Mouse (Mus musculus) heart, postnatal 36 days (tissue): ENCODE measurements at regions not wholly inside any gene's neighbourhood (a gene's known extent, or its start where the extent isn't known, plus 50 kb on each side); places are given as distances from the start of the nearest gene placed in this dataset.

Experiments used
- DNase-seq, 2 experiments: peaks; one replicate each; pipeline ENCODE4 v3.0.0; 2021 to 2022
- intact Hi-C: fragments of 180-260 bp; cut with DNase I; formaldehyde crosslinking; loops from one replicate; pipeline ENCODE4 v1.15.1; 2025

DNA sequence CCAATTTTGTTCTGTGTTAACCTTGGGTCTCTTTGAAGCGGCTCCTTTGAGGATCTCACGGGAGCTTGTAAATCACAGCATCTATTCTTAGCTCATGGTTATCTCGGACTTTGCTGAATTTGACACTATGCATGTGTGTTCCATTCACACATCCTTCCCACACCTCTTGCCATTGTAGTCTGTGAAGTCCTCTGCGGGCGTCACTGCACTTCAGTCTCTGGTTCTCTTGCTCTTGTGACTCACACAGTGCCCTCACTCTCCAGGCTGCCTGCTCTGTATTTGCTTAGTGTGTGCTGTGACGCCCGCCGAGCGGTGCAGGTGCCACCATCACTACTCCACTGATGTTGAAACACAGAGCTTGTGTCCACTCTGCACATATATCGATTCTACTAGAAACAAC lies 1271.2 kb downstream of the Synb start:
- no peak for DNase-seq
- intact Hi-C loops: no loop called here

- intact Hi-C loops: no loop called here
- no peak for DNase-seq
Observed at GRCm38 (mm10) chr14:68021240-68021639, 1272.9 kb downstream of the Synb start.

DNA sequence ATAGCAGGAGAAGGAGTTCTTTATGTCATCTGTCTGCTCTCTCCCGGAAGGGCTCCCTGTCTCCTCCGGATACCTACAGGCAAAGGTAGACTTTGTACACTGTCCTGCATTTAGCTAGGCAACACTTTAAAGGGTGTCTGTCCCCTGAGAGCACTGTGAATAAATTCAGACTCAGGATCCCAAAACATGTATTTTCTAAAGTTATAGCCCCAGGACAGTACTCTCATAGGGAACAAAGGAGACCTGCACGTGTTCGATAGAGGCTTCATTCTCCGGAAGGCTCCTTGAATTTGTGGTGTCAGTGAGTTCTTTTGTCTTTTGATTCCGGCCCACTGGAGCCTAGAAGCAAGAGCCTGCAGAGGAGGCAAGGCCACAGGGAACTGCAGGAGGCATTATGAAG lies 1273.3 kb downstream of the Synb start:
- DNase-seq: no peak
- intact Hi-C loops: no loop called here

DNA sequence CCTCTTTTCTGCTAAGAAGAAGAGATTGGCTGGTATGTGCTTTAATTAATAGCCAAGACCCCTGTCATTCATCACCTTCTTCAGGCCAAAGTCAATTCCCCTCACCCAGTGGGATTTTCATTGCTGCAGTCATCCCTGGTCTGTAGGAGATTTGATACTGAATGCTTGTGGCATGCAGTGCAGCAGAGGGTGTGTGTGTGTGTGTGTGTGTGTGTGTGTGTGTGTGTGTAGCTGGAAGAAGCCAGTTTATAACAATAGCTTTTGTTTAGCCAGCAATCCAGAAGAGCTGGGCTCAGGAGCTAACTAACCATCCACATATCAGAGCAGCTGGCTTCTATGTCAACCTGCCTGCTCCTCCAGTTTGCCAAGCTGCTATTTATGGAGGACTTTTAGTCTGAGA lies 1275.4 kb downstream of the Synb start:
- DNase-seq: no peak
- intact Hi-C loops: no loop called here

GRCm38 (mm10) chr14:67996790-67997417 lies 1297.2 kb downstream of the Synb start:
- intact Hi-C loops: no loop called here
- no peak for DNase-seq

DNA sequence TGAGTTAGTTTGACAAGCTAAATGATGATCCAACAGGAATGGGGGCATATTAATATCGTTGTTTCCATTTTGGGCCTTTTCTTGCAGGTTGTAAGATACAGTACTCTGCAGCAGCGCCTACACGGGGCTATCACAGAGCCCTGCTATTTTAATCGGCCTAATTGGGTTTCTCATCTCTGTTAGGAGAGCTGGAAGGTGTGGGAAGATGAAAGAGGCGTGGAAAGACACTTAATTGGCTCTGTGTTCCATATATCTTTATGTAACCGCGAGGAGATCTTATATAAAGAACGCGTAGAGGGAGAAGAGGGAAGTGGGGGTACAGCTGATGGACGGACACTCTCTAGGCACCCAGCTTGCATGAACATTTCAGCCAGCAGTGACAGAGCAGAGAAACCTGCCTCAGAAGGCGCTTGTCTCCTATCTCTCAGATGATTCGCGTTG lies 1300.5 kb downstream of the Synb start:
- no peak for DNase-seq
- intact Hi-C loops: loop anchor here (1.0 to 5.0 kb wide), 4 partner anchors 59 to 499 kb away; no protein-coding TSS in a partner anchor

DNA sequence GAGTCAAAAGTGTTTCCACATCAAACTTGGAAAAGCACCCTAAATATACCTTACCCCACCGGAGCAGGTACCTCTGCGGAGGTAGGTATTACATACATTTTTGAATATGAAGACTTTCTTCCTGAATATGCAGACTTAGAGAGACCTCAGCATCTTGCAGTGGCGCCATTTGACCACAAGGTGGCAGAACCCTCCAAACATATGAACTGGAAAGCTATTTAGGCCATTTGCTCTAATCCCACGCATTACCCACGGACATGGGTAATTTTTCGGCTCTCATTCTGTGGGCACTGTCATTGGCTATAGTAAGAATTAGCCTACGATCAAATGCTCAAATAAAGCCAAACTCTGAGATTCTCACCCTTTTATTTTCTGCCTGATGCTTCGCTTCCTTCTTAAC lies 1301.0 kb downstream of the Synb start:
- intact Hi-C loops: loop anchor here (1.0 to 5.0 kb wide), 4 partner anchors 59 to 499 kb away; no protein-coding TSS in a partner anchor
- peak; percentile 50 to 71 for DNase-seq

GRCm38 (mm10) chr14:67992088-67992487 lies 1302.0 kb downstream of the Synb start:
- no peak for DNase-seq
- intact Hi-C loops: loop anchor here (5.0 kb wide), 3 partner anchors 60 to 500 kb away; no protein-coding TSS in a partner anchor

- DNase-seq: no peak
- intact Hi-C loops: loop anchor here (5.0 kb wide), 3 partner anchors 62 to 502 kb away; no protein-coding TSS in a partner anchor
Observed at GRCm38 (mm10) chr14:67990271-67990670, 1303.8 kb downstream of the Synb start.
